Mouse (Mus musculus): Measurements from ENCODE around the gene Zfyve26.
"Not testable (repeated sequence)": the region's sequence is repeated elsewhere in the genome, so short reads cannot be mapped to it uniquely, and the experiment has no call there.

DNA sequence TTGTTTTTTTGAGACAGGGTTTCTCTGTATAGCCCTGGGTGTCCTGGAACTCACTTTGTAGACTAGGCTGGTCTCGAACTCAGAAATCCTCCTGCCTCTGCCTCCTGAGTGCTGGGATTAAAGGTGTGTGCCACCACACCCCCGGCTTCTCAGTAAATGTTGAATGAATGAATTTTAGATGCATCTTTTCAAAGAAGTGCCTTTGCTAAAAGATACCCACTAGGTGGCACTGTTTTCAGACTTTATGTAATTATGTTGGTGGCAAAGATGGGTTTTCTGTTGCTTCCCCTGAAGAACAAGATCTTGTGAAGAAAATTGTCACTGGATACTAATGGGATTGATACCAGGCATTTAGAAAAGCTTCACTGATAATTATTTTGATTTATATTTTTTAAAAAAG, 26.4 kb upstream of the Zfyve26 start:
- TF ChIP-seq EP300 (IDR thresholded peaks at IDR 0.05; ENCODE audit: insufficient read depth, low read depth, low read length); CTCF (IDR thresholded peaks at IDR 0.05; ENCODE audit: low read depth, low read length); POLR2A (IDR thresholded peaks at IDR 0.05; ENCODE audit: insufficient read depth, low read length): not testable (repeated sequence)
